Mouse (Mus musculus) small intestine, adult 2 months (tissue): ENCODE results near the gene Cpe. TPM values are rescaled to one million over a fixed set of nuclear protein-coding genes. Genes with fewer than 3 reads are reported as not detected.

Experiments
- H3K27ac ChIP-seq: fragments of 200-500 bp; 2 replicates; pipeline ENCODE4 v1.5.1; 2012; ENCODE audit warnings: low read depth, low read length, control low read depth, inconsistent platforms; ENCODE audit not compliant: insufficient read depth
- H3K27me3 ChIP-seq: fragments of 200-500 bp; 2 replicates; pipeline ENCODE4 v1.6.1; 2012; ENCODE audit warnings: mild to moderate bottlenecking, moderate library complexity, low read length, inconsistent platforms; ENCODE audit not compliant: control insufficient read depth, insufficient read depth
- H3K36me3 ChIP-seq: fragments of 200-500 bp; 2 replicates; pipeline ENCODE4 v1.6.1; 2012; ENCODE audit warnings: mild to moderate bottlenecking, low read length, control low read depth, inconsistent platforms; ENCODE audit not compliant: control insufficient read depth, insufficient read depth
- H3K4me1 ChIP-seq: fragments of 200-500 bp; 2 replicates; pipeline ENCODE4 v1.6.1; 2012; ENCODE audit warnings: low read length, inconsistent platforms, mixed read lengths; ENCODE audit not compliant: control insufficient read depth, insufficient read depth, insufficient read length
- H3K4me3 ChIP-seq: fragments of 200-500 bp; 2 replicates; pipeline ENCODE4 v1.5.1; 2012; ENCODE audit warnings: low read depth, mild to moderate bottlenecking, control low read depth, inconsistent platforms, low read length, moderate library complexity
- CTCF ChIP-seq: fragments of 200-500 bp; IDR thresholded peaks from 2 replicates; pipeline ENCODE4 v1.5.1; 2012; ENCODE audit warnings: low read depth, mild to moderate bottlenecking, control low read depth, inconsistent platforms, low read length, moderate library complexity, mixed read lengths; ENCODE audit not compliant: insufficient replicate concordance, insufficient read length; ENCODE audit errors: extremely low read depth
- POLR2A ChIP-seq: fragments of 200-500 bp; IDR thresholded peaks from 2 replicates; pipeline ENCODE4 v1.6.1; 2012; ENCODE audit warnings: low read depth, mild to moderate bottlenecking, control low read depth, inconsistent platforms, low read length, moderate library complexity
- WGBS: fragments of 180-500 bp; shearing (Covaris S2); methylation state at CpG from one replicate; pipeline ENCODE4 v1.1.7; 2018; 5-methylcytosine and 5-hydroxymethylcytosine counted together
- polyA plus RNA-seq: library from polyadenylated mRNA; depleted of rRNA; stranded (reverse); fragments of >200 nt; gene quantifications from 2 replicates; pipeline ENCODE4 v1.2.3, GENCODE M21; 2012

The Cpe gene
- polyA plus RNA-seq, 1 experiment: 24.5 TPM

DNA sequence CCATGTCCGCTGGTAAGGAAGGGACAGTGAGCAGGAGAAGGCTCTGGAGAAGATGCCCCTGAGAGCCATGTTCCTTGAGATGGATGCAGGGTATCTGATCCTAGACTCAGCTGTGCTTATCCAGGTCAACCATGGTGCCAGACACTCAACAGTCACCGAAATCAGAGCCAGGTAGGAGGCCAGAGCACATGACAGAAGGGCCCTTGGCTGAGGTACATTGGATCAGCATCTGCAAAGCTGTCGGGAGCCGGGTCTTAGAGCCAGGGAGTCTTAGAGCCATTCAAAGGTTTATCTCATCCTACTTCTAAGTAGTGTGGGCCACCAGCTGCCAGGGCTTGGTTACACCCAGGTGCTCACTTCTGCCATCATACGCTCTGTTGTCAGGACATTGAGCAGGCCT, 46.4 kb downstream of the Cpe start:
- no peaks in the 10 kb centered on the region for H3K36me3 ChIP-seq
- no peaks in the 10 kb centered on the region for H3K27me3 ChIP-seq
- H3K4me1 ChIP-seq: no peaks in the 10 kb centered on the region
- 89% methylated on average over 5 of the region's 5 CpGs for WGBS
- H3K4me3 ChIP-seq: no peak overlapping the region
- no peak for TF ChIP-seq CTCF
- TF ChIP-seq POLR2A: no peak
- H3K27ac ChIP-seq: no peak overlapping the region

DNA sequence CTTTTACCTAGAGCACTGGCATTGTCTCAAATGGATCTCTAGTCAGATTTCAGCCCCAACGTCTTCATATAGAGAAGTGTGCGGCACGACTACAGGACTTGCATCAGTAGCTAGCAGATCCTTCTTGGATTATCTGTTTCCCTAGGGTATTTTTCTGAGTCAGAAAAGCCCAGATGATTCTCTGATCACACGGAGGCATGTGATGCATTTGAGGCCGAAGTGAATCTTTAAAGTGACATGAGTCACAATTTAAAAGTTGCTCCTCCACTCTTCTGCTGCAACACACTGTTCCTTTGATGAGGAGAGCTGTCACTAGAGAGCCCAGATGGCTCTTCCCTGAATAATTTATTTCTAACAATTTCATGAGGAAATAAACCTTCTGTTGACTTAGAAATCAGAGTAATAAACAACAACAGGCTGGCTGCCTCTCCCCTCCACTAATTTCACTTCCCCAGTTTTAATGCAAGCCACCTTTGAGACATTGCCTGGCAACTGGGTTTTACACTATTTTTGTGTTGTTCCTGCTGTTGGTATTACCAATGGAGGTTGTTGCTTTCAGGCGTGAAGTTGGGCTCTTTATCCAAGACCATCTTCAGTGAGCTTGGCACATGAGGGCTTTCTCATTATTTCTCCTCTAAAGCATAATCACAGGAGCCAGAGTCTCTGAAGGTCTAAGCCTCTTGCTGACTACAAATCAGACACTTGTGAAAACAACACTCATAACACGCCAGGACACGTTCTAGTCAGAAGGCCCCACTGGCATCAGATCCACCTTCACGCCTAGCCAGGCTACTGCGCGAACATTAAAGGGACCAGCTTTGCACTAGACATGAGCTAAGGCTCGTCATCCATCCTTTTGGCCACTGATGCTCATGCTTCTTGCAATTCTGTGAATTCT, 48.5 kb downstream of the Cpe start:
- no peak for TF ChIP-seq POLR2A
- TF ChIP-seq CTCF: no peak
- WGBS: 82% methylated on average over 12 of the region's 12 CpGs
- no peaks in the 10 kb centered on the region for H3K36me3 ChIP-seq
- no peak overlapping the region for H3K4me3 ChIP-seq
- no peaks in the 10 kb centered on the region for H3K27me3 ChIP-seq
- H3K27ac ChIP-seq: no peak overlapping the region
- no peaks in the 10 kb centered on the region for H3K4me1 ChIP-seq

DNA sequence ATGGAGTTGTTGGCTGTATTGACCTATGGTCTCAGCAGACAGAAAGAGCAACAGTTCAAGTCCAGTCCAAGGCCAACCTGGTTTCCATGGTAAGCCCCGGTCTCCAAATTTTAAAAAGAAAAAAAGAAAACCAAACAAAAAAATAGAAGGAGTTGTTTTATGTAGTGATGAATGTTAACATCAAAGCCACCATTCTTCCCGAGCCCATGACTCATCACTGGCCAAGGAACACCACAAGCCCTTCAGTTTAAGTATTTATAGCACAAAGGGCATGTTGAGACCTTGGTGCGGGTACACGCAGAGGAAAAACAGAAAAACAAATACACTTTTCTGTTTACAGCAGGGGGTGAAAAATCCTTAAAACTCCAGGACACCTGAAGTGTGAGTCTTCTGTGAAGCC, 49.5 kb downstream of the Cpe start:
- Histone ChIP-seq H3K4me1 (no peaks in the 10 kb centered on the region), H3K36me3 (no peaks in the 10 kb centered on the region), H3K4me3 (no peak overlapping the region), H3K27me3 (no peaks in the 10 kb centered on the region), H3K27ac (no peak overlapping the region)
- no peak for TF ChIP-seq CTCF
- TF ChIP-seq POLR2A: no peak
- 58% methylated on average over 4 of the region's 4 CpGs for WGBS

DNA sequence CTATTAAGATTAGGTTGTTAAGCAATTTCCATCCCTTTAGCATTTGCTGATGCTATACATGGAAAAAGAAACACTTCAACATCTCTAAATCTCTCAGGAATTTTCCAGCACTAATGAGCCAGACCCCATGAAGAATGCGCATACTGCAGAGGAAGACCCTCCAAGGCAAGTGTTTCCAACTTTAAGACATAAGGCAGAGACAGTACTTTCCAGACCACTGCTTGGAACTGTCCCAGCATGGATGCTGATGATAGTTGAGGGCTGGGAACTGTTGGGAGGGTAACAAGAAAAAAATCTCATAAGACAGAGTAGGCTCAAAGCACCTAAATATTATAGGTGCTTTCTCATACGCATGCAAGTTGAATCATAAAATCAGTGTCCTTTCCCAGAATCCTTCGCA, 50.1 kb downstream of the Cpe start:
- 94% methylated on average over 3 of the region's 3 CpGs for WGBS
- no peak for TF ChIP-seq POLR2A
- no peak for TF ChIP-seq CTCF
- H3K27ac ChIP-seq: no peak overlapping the region
- no peak overlapping the region for H3K4me3 ChIP-seq
- no peaks in the 10 kb centered on the region for H3K36me3 ChIP-seq
- H3K4me1 ChIP-seq: no peaks in the 10 kb centered on the region
- no peaks in the 10 kb centered on the region for H3K27me3 ChIP-seq

DNA sequence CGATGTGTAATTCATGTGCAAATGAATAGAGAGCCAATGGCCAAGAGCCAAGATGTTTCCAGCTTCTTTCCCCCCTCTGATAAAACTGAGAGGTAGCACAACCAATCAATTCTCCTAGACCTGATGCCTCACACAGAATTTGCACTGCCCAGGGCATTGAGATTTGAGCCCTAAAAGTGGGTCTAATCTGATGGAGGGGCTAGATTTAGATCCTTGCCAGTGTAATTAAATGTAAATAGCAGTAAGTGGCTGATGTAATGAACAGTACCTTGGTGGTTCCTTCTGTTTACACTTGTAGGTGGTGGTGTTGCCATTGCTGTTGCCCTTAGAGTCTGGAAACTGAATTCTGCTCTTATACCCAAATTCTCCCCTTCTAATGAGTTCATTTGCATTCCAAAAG, 52.3 kb downstream of the Cpe start:
- H3K4me1 ChIP-seq: no peaks in the 10 kb centered on the region
- 79% methylated on average over 1 of the region's 1 CpGs for WGBS
- no peaks in the 10 kb centered on the region for H3K27me3 ChIP-seq
- TF ChIP-seq CTCF (no peak), POLR2A (no peak)
- H3K27ac ChIP-seq: no peak overlapping the region
- H3K36me3 ChIP-seq: no peaks in the 10 kb centered on the region
- no peak overlapping the region for H3K4me3 ChIP-seq

DNA sequence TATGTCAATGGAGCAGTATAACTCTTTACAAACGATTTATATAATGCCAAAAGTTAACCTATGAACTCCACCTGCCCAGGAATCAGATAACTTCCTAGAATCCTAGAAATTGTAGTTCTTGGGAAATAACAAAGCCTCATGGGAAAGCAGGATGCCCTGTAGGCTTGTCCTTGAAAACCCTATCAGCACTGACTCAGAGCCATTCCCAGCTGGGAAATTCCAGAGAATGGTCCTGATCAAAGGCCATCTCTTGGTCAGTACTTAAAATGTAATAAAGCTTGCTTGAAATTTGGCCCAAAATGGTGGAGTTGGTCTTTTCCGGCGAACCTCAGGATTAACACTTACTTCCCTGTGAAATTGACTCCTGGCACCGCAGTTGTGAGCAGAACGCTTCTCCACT, 53.2 kb downstream of the Cpe start:
- WGBS: 81% methylated on average over 5 of the region's 5 CpGs
- no peak overlapping the region for H3K4me3 ChIP-seq
- no peaks in the 10 kb centered on the region for H3K27me3 ChIP-seq
- no peak overlapping the region for H3K27ac ChIP-seq
- TF ChIP-seq POLR2A (no peak), CTCF (no peak)
- H3K36me3 ChIP-seq: no peaks in the 10 kb centered on the region
- H3K4me1 ChIP-seq: no peaks in the 10 kb centered on the region

DNA sequence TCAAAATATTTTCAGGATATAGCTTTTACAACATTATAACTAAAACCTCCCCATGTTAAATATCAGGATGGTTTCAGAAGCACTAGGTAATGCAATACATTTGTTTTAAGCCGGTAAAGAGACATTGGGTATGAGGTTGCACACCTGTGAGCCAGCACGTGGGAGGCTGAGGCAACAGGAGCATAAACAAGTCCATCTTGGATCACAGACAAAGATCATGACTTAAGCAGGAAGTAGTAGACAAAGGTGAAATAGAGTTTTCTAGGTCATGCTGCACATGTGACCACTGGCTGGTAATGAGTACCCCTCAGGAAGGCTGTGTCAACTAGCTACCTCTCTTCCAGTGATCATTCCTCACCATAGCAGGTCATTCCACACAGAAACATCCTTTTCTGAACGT, 58.0 kb downstream of the Cpe start:
- H3K27me3 ChIP-seq: no peaks in the 10 kb centered on the region
- H3K4me3 ChIP-seq: no peak overlapping the region
- H3K27ac ChIP-seq: no peak overlapping the region
- no peaks in the 10 kb centered on the region for H3K36me3 ChIP-seq
- no peaks in the 10 kb centered on the region for H3K4me1 ChIP-seq
- TF ChIP-seq POLR2A: no peak
- TF ChIP-seq CTCF: no peak
- WGBS: 57% methylated on average over 3 of the region's 3 CpGs
